Mouse (Mus musculus) lung, adult 2 months (tissue): ENCODE results near the gene Chrna4.

ENCODE experiments used
- CTCF ChIP-seq: fragments of 200-500 bp; IDR thresholded peaks from 2 replicates; pipeline ENCODE4 v1.5.1; 2011; ENCODE audit warnings: mild to moderate bottlenecking, low read length, control low read depth; ENCODE audit not compliant: insufficient read depth
- POLR2A ChIP-seq: fragments of 200-500 bp; IDR thresholded peaks from 2 replicates; pipeline ENCODE4 v1.6.1; 2011; ENCODE audit warnings: low read depth, mild to moderate bottlenecking, control low read depth, low read length, borderline replicate concordance; ENCODE audit errors: extremely low read depth

GRCm38 (mm10) chr2:181041941-181042340 is 1.4 kb downstream of the Chrna4 start:
- TF ChIP-seq CTCF (no peak), POLR2A (no peak)
